Mouse (Mus musculus) midbrain, embryonic 13.5 days (tissue): Measurements from ENCODE around the gene Cdh26. TPM values are rescaled to one million over a fixed set of nuclear protein-coding genes. Genes with fewer than 3 reads are reported as not detected.

ENCODE experiments used
- ATAC-seq: fragments of 200-750 bp; cut with Nextera tagmentation; 2 replicates; pipeline ENCODE4 v1.8.0; 2017; ENCODE audit warnings: mild to moderate bottlenecking, moderate TSS enrichment, moderate library complexity
- H3K27ac ChIP-seq: fragments of 300-500 bp; sonication (generic); 2 replicates; pipeline ENCODE4 v1.5.1; 2015; ENCODE audit warnings: inconsistent platforms, mild to moderate bottlenecking, moderate library complexity
- H3K27me3 ChIP-seq: fragments of 300-500 bp; sonication (generic); 2 replicates; pipeline ENCODE4 v1.6.1; 2015; ENCODE audit warnings: mild to moderate bottlenecking, inconsistent platforms
- H3K36me3 ChIP-seq: fragments of 300-500 bp; sonication (generic); 2 replicates; pipeline ENCODE4 v1.6.1; 2015; ENCODE audit warnings: mild to moderate bottlenecking, inconsistent platforms
- H3K4me1 ChIP-seq: fragments of 300-500 bp; sonication (generic); replicated peaks from 2 replicates; pipeline ENCODE4 v1.6.1; 2015; ENCODE audit warnings: inconsistent platforms
- H3K4me2 ChIP-seq: fragments of 300-500 bp; sonication (generic); replicated peaks from 2 replicates; pipeline ENCODE4 v1.6.1; 2015; ENCODE audit warnings: moderate library complexity, mild to moderate bottlenecking, inconsistent platforms
- H3K4me3 ChIP-seq: fragments of 300-500 bp; sonication (generic); replicated peaks from 2 replicates; pipeline ENCODE4 v1.5.1; 2015; ENCODE audit warnings: mild to moderate bottlenecking, inconsistent platforms
- H3K9ac ChIP-seq: fragments of 300-500 bp; sonication (generic); replicated peaks from 2 replicates; pipeline ENCODE4 v1.6.1; 2015; ENCODE audit warnings: mild to moderate bottlenecking, inconsistent platforms
- H3K9me3 ChIP-seq: fragments of 300-500 bp; sonication (generic); 2 replicates; pipeline ENCODE4 v1.6.1; 2016; ENCODE audit warnings: mild to moderate bottlenecking, inconsistent platforms
- WGBS: fragments of 180-500 bp; shearing (Covaris S2); methylation state at CpG from one replicate; pipeline ENCODE4 v1.1.7; 2015; 5-methylcytosine and 5-hydroxymethylcytosine counted together
- polyA plus RNA-seq: library from polyadenylated mRNA; unstranded; fragments of >200 nt; fragmentation: Nextera tagmentation; extraction: Ambion mirVana; gene quantifications from 2 replicates; pipeline ENCODE4 v1.2.1, GENCODE M21; 2015

Cdh26 gene
- polyA plus RNA-seq, 1 experiment from 2014 or later: 0.16 TPM

DNA sequence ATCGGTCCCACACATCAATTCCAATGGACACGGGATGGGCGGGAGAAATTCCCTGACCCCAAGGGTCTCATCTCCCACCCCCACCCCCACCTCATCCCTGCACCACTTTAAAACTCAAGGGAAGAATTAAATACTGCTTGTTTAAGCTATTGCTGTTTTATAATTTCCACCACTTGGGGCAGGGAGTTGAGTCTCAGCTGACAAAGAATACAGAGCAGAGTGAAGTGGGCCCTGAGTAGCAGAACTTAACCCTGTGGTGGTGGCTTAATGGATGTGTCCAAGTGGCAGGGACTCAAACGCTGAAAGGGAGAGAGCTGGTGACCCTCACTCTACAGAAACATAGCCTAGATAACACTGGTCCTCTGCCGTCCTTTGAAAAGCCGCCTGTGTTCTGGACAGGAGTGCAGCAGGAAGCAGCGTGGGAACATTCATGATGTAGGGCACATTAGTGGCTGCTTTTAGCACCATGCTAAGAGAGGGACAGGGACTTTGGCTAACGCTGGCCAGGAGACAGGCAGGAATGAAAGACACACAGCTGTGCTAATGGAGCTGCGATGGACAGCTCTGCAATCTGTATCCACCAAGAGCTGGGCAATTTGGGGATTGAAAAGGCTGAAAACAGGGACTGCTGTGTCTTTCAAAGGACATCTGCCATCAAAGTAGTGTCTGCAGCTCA lies 60.1 kb downstream of the Cdh26 start:
- Histone ChIP-seq H3K4me2 (no peak overlapping the region), H3K27ac (no peak overlapping the region), H3K9ac (no peak overlapping the region), H3K4me3 (no peak overlapping the region), H3K27me3 (no peaks in the 10 kb centered on the region), H3K36me3 (no peaks in the 10 kb centered on the region), H3K9me3 (peaks cover 4% of the 10 kb centered on the region), H3K4me1 (peaks cover 4% of the 10 kb centered on the region; the same call in 1 of the 2 replicates)
- ATAC-seq: 0 out of 2 replicates have a peak, but pooled peaks have one; percentile 22
- WGBS: 66% methylated on average over 9 of the region's 9 CpGs

DNA sequence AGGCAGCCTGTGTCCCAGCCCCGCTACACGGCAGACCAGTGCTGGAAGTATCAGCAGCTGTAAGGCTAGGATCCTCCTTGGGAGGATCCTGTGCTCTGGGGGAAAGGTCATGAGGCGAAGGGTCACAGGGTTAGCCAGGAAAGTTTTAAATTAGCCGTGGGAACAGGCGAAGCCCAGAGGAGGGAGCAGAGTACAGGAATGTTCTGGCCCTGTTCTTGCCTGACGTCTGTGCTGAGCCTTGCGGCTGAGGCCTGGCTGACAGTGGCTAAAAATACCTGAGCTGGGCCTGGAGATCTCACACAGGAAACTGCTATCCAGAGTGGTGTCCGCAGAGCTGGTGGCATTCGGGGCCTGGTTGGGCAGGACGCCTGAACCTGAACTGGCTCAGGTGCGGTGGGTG lies 63.7 kb downstream of the Cdh26 start:
- ATAC-seq: no peak
- H3K27ac ChIP-seq: no peak overlapping the region
- no peak overlapping the region for H3K9ac ChIP-seq
- no peaks in the 10 kb centered on the region for H3K9me3 ChIP-seq
- H3K4me3 ChIP-seq: no peak overlapping the region
- peaks cover 8% of the 10 kb centered on the region; the same call in 1 of the 2 replicates for H3K4me1 ChIP-seq
- 82% methylated on average over 11 of the region's 11 CpGs for WGBS
- no peaks in the 10 kb centered on the region for H3K27me3 ChIP-seq
- H3K36me3 ChIP-seq: no peaks in the 10 kb centered on the region
- no peak overlapping the region for H3K4me2 ChIP-seq

DNA sequence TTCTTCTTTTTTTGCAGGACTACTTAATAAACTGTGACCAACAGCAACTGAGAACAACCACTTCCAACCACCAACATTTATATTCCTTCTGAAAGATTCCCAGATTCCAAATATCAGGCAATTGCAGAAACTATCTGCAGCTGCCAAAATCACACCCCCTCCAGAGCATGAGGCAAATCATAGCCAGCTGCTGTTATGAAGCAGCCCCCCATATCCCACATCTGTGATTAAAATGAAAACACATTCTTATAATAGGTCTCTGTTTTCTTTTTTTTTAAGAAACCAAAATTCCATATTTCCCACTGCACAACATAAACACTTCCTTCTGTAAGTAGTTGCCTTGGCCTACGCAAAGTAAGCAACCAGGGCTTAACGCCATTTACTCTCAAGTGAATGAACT lies 65.5 kb downstream of the Cdh26 start:
- peaks cover 5% of the 10 kb centered on the region; the same call in 1 of the 2 replicates for H3K4me1 ChIP-seq
- no peak overlapping the region for H3K27ac ChIP-seq
- ATAC-seq: no peak
- WGBS: 95% methylated on average over 2 of the region's 2 CpGs
- no peak overlapping the region for H3K9ac ChIP-seq
- no peaks in the 10 kb centered on the region; the same call in 1 of the 2 replicates for H3K9me3 ChIP-seq
- H3K36me3 ChIP-seq: no peaks in the 10 kb centered on the region
- H3K4me3 ChIP-seq: no peak overlapping the region
- H3K27me3 ChIP-seq: no peaks in the 10 kb centered on the region
- no peak overlapping the region for H3K4me2 ChIP-seq

DNA sequence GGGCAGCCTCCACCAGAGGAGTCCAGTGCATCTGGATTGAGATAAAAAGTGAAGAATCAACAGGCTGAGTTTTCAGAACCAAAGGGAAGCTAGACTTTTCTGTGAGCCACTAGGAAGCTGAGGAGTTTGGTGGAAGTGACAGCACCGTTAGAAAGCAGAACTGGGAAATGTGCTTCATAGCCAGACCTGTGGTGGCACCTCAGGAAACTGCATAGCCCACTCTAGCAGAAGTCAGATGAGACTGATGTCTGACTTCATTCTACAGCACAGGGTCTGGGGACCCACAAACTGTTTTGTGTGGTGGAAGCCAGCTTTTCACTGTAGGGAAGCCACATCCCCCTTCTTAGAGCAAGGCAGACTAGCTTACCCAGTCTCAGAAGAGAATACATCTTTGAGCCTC lies 67.6 kb downstream of the Cdh26 start:
- no peak overlapping the region for H3K4me3 ChIP-seq
- H3K36me3 ChIP-seq: no peaks in the 10 kb centered on the region
- no peak overlapping the region for H3K4me2 ChIP-seq
- H3K9me3 ChIP-seq: no peaks in the 10 kb centered on the region; the same call in 1 of the 2 replicates
- peaks cover 5% of the 10 kb centered on the region; the same call in 1 of the 2 replicates for H3K4me1 ChIP-seq
- 82% methylated on average over 1 of the region's 1 CpGs for WGBS
- 0 out of 2 replicates have a peak, but pooled peaks have one; percentile 35 for ATAC-seq
- no peak overlapping the region for H3K27ac ChIP-seq
- H3K27me3 ChIP-seq: no peaks in the 10 kb centered on the region
- no peak overlapping the region for H3K9ac ChIP-seq

DNA sequence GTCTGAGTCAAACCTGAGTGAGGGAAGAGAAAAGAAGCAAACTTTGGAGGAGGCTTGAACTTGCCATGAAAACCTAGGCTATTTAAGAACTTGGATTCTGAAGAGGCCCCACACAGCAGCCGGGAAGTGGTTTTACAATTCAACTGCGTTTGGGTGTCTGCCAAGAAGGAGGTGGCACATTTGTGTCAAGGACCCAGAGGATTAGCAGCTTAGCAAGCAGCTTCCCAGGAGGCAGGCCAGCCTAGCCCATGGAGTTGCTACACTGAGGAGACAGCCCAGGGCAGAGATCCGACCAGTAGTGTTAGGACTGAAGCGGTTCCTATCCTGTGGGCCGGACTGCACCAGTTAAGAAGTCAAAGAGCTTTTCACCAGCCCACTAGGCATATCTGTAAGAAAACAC lies 68.1 kb downstream of the Cdh26 start:
- H3K4me1 ChIP-seq: peaks cover 5% of the 10 kb centered on the region; the same call in 1 of the 2 replicates
- 49% methylated on average over 5 of the region's 5 CpGs for WGBS
- peak; percentile 78 for ATAC-seq
- H3K9ac ChIP-seq: no peak overlapping the region
- no peak overlapping the region for H3K4me2 ChIP-seq
- no peaks in the 10 kb centered on the region for H3K27me3 ChIP-seq
- H3K9me3 ChIP-seq: no peaks in the 10 kb centered on the region; the same call in 1 of the 2 replicates
- no peak overlapping the region for H3K4me3 ChIP-seq
- no peaks in the 10 kb centered on the region for H3K36me3 ChIP-seq
- no peak overlapping the region for H3K27ac ChIP-seq

DNA sequence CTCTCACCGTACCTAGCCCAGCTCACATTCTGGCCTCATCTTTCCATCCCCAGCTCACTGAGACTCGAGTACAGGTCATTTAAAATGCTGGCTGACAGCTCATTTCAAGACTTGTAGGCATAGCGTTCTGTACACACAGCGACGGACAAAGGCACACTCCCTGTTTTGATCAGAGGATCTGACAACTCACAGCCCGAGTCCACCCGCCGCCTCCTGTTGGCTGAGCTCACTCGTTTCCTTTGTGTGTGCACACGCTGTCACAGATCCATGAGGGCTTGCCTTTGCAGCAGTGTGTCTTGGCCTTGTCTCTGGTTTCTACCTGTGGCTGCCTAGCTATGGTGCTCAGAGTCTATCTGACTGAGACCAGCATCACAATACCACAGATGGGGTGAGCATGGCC lies 72.1 kb downstream of the Cdh26 start:
- 67% methylated on average over 10 of the region's 10 CpGs for WGBS
- Histone ChIP-seq H3K9ac (no peak overlapping the region), H3K27me3 (no peaks in the 10 kb centered on the region), H3K9me3 (no peaks in the 10 kb centered on the region; the same call in 1 of the 2 replicates), H3K27ac (no peak overlapping the region), H3K4me1 (peaks cover 5% of the 10 kb centered on the region; the same call in 1 of the 2 replicates), H3K4me3 (no peak overlapping the region), H3K4me2 (no peak overlapping the region), H3K36me3 (no peaks in the 10 kb centered on the region)
- no peak for ATAC-seq

DNA sequence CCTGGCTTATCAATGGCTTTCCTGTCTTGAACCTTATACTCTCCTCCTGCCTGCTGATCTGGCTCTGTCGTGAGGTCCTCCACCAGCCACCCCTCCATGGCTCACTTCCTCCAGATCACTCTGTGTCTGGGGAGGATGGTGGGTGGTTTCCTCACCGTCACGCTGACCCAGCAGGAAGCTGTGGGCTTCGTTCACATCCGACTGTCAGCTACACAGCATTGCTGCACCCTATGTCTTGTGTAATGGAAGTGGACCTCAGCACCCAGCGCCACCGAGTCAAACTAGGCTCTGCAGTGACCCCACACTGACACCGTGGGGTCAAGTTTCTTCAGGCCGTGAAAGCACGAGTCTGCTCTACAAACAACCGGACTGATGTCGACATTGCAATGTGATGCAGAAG lies 75.7 kb downstream of the Cdh26 start:
- Histone ChIP-seq H3K9ac (no peak overlapping the region), H3K27ac (no peak overlapping the region), H3K4me2 (no peak overlapping the region), H3K36me3 (no peaks in the 10 kb centered on the region), H3K9me3 (no peaks in the 10 kb centered on the region), H3K27me3 (no peaks in the 10 kb centered on the region), H3K4me3 (no peak overlapping the region), H3K4me1 (0 out of 2 replicates have a peak, but pooled peaks cover 5% of the 10 kb centered on the region)
- no peak for ATAC-seq
- WGBS: 85% methylated on average over 12 of the region's 12 CpGs

DNA sequence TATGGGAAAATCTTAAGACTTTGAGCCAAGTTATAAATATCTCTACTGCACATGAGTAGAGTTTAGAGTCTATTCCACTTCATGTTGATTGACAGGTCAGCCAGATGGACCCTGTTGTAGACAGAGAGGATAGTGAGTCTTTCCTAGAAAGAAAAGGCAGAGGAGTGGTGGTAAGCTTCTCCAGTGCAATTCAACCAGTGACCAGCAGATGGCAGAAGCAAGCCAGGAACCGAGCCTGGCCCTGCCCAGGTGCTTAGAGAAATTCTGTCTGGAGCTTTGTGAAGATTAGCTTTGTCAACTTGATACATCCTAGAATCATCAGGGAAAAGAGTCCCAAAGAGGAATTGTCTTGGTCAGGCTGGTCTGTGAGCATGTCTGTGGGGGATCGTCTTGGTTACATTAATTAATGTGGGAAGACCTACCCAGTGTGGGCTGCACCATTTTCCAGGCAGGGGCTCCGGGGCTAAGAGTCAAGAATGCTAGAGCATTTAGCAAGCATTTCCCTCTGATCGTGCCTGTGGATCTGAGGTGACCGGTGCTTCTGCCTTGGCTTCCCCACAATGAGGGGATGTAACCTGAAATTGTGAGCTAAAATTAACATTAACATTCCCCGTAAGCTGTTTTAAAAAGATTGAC lies 77.2 kb downstream of the Cdh26 start:
- no peaks in the 10 kb centered on the region for H3K9me3 ChIP-seq
- peak; percentile 65 for ATAC-seq
- H3K27me3 ChIP-seq: no peaks in the 10 kb centered on the region
- no peaks in the 10 kb centered on the region for H3K36me3 ChIP-seq
- 46% methylated on average over 6 of the region's 6 CpGs for WGBS
- H3K27ac ChIP-seq: 0 out of 2 replicates have a peak overlapping the region, but pooled peaks have one; percentile 1
- H3K4me2 ChIP-seq: no peak overlapping the region
- 0 out of 2 replicates have a peak, but pooled peaks cover 5% of the 10 kb centered on the region for H3K4me1 ChIP-seq
- H3K4me3 ChIP-seq: no peak overlapping the region
- H3K9ac ChIP-seq: 0 out of 2 replicates have a peak overlapping the region, but pooled peaks have one; percentile 34

DNA sequence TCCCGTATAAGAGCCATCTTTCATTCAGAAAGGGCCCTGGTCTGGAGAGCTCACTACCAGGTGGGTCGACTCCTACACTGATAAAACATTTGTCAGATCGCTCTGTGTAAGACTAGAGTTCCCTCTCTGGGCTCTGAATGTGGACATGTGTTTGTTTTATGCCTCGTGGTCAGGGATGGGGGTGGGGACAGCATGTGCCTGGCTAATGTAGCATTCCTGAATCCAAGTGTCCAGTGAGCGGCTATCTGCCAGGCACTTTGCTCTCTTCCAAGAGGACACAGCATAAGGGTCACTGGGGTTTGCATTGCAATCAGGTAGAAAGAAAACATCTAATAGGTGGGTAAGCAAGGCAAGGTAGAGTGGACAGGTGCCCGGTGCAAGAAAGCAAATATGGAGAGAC lies 77.9 kb downstream of the Cdh26 start:
- no peaks in the 10 kb centered on the region for H3K27me3 ChIP-seq
- H3K27ac ChIP-seq: no peak overlapping the region
- no peak for ATAC-seq
- WGBS: 81% methylated on average over 6 of the region's 6 CpGs
- 0 out of 2 replicates have a peak, but pooled peaks cover 5% of the 10 kb centered on the region for H3K4me1 ChIP-seq
- no peak overlapping the region for H3K4me3 ChIP-seq
- H3K9ac ChIP-seq: no peak overlapping the region
- no peaks in the 10 kb centered on the region for H3K36me3 ChIP-seq
- no peak overlapping the region for H3K4me2 ChIP-seq
- H3K9me3 ChIP-seq: no peaks in the 10 kb centered on the region

DNA sequence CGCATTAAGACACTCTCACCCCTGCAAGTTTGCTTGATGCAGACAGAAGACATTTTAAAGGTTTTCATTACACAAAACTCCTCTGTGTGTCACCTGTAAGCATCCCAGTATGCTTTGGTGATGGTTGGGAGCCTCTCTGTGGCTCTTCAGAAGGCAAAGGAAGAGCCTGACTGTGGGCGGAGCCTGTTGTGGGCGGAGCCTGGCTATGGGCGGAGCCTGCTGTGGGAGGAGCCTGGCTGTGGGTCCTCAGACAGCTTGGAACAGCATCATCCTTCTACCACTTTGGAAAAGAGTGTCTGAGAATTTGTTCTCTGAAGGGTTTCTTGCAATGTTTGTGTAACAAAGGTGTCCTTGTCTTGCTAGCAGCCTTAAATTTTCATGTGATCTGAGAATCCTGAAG lies 82.7 kb downstream of the Cdh26 start:
- Histone ChIP-seq H3K27ac (no peak overlapping the region), H3K27me3 (no peaks in the 10 kb centered on the region), H3K4me3 (no peak overlapping the region), H3K9ac (no peak overlapping the region), H3K4me1 (no peaks in the 10 kb centered on the region), H3K9me3 (no peaks in the 10 kb centered on the region), H3K4me2 (no peak overlapping the region), H3K36me3 (no peaks in the 10 kb centered on the region)
- ATAC-seq: no peak
- 75% methylated on average over 4 of the region's 4 CpGs for WGBS

DNA sequence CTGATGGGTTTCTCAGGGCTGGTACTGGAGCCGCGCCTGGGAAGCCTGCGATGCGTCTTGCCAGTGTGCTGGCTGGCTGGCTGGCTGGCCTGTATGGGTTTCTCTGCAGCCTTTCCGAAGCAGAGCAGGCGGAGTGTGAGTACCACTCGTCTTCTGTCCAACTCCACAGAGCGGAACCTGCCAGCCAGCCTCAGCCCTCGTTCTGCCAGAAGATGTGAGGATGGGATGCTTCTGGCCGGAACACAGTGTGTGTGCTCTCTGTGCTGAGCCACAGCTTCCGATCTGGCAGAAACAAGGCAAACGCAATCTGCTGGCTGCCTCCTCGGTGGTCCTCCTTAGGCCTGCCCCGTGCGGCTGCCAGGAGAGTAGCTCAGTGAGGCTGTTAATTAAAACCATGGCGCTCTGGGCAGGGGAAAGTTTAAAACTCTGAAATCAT lies 83.3 kb downstream of the Cdh26 start:
- H3K4me3 ChIP-seq: no peak overlapping the region
- no peak for ATAC-seq
- no peak overlapping the region for H3K27ac ChIP-seq
- H3K9ac ChIP-seq: no peak overlapping the region
- H3K4me2 ChIP-seq: no peak overlapping the region
- no peaks in the 10 kb centered on the region for H3K9me3 ChIP-seq
- no peaks in the 10 kb centered on the region for H3K27me3 ChIP-seq
- no peaks in the 10 kb centered on the region for H3K36me3 ChIP-seq
- H3K4me1 ChIP-seq: no peaks in the 10 kb centered on the region
- 69% methylated on average over 16 of the region's 16 CpGs for WGBS

DNA sequence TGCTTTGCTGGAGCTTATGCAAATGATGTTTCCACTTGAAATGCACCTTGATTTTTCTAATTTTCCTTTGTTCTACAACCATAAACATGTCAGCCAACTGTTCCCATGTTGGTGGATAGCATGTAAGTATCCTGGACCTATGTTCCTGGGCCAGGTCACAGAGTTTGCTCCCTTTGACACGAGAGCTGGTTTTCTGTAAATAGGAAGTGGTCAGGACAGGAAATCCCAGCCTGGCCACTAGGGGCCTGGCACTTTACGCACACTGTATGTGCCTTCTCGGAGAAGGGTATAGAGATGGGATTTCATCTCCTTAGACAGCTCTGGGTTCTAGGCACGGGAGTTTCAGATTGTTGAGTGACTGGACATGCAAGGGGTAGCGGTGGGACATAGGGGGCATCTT lies 86.1 kb downstream of the Cdh26 start:
- Histone ChIP-seq H3K9me3 (no peaks in the 10 kb centered on the region), H3K9ac (no peak overlapping the region), H3K36me3 (no peaks in the 10 kb centered on the region), H3K27me3 (no peaks in the 10 kb centered on the region), H3K4me3 (no peak overlapping the region), H3K27ac (no peak overlapping the region), H3K4me1 (no peaks in the 10 kb centered on the region), H3K4me2 (no peak overlapping the region)
- no peak for ATAC-seq
- WGBS: 77% methylated on average over 5 of the region's 5 CpGs
